Mouse (Mus musculus) hindbrain, embryonic 10.5 days (tissue): ENCODE results near the gene Gm28168. TPM values are rescaled to one million over a fixed set of nuclear protein-coding genes. Genes with fewer than 3 reads are reported as not detected.
"Not testable (repeated sequence)": the region's sequence is repeated elsewhere in the genome, so short reads cannot be mapped to it uniquely, and the experiment has no call there.

Experiments
- DNase-seq: peaks from one replicate; pipeline ENCODE4 v3.0.0-alpha.2; 2017; ENCODE audit warnings: low spot score
- H3K27ac ChIP-seq: fragments of 300-500 bp; sonication (generic); 2 replicates; pipeline ENCODE4 v1.5.1; 2016; ENCODE audit warnings: mild to moderate bottlenecking, moderate library complexity
- H3K27me3 ChIP-seq: fragments of 300-500 bp; sonication (generic); 2 replicates; pipeline ENCODE4 v1.6.1; 2016; ENCODE audit warnings: mild to moderate bottlenecking; ENCODE audit not compliant: poor library complexity, insufficient read depth, severe bottlenecking
- H3K36me3 ChIP-seq: fragments of 300-500 bp; sonication (generic); 2 replicates; pipeline ENCODE4 v1.6.1; 2016; ENCODE audit warnings: mild to moderate bottlenecking, moderate library complexity
- H3K4me1 ChIP-seq: fragments of 300-500 bp; sonication (generic); replicated peaks from 2 replicates; pipeline ENCODE4 v1.6.1; 2016; ENCODE audit warnings: mild to moderate bottlenecking
- H3K4me3 ChIP-seq: fragments of 300-500 bp; sonication (generic); 2 replicates; pipeline ENCODE4 v1.5.1; 2016; ENCODE audit warnings: mild to moderate bottlenecking, moderate library complexity
- H3K9me3 ChIP-seq: fragments of 300-500 bp; sonication (generic); 2 replicates; pipeline ENCODE4 v1.6.1; 2016; ENCODE audit warnings: mild to moderate bottlenecking, moderate library complexity
- WGBS: fragments of 180-500 bp; shearing (Covaris S2); methylation state at CpG from one replicate; pipeline ENCODE4 v1.1.7; 2016; 5-methylcytosine and 5-hydroxymethylcytosine counted together
- polyA plus RNA-seq: library from polyadenylated mRNA; unstranded; fragments of >200 nt; fragmentation: Nextera tagmentation; extraction: Ambion mirVana; gene quantifications from 2 replicates; pipeline ENCODE4 v1.2.1, GENCODE M21; 2016

Gene Gm28168
- not detected in 2 replicates for polyA plus RNA-seq

GRCm38 (mm10) chr1:117927715-117928114 lies at the start of gene Gm28168:
TSS of gene Gm28168 (plus strand) at chr1:117928015.
- not testable (repeated sequence) for H3K4me3 ChIP-seq, H3K27me3 ChIP-seq, H3K27ac ChIP-seq, H3K4me1 ChIP-seq, H3K9me3 ChIP-seq, H3K36me3 ChIP-seq, DNase-seq
- WGBS, result 69% methylated on average over 1 of the region's 1 CpGs

- peaks cover 14% of the 10 kb centered on the region; the same call in 1 of the 2 replicates for H3K9me3 ChIP-seq
- no peaks in the 10 kb centered on the region for H3K4me1 ChIP-seq
- no peaks in the 10 kb centered on the region for H3K36me3 ChIP-seq
- H3K27ac ChIP-seq, result no peak within 1 kb of the TSS
- H3K4me3 ChIP-seq, result no peak within 1 kb of the TSS
- WGBS, result 82% methylated on average over 4 of the region's 4 CpGs
- no peaks in the 10 kb centered on the region for H3K27me3 ChIP-seq
- DNase-seq, result no peak
Measured at GRCm38 (mm10) chr1:117965639-117966038, 37.8 kb downstream of the Gm28168 start, which contains the start of gene Gm7145. TSS of gene Gm7145 (plus strand) at chr1:117965939.

Other genes with a start within 250 kb of the Gm28168 start
- gene Gm28363, start 230.9 kb upstream of the Gm28168 start, polyA plus RNA-seq, result not detected in 2 replicates
- gene B020011L13Rik, start 146.9 kb upstream of the Gm28168 start, polyA plus RNA-seq, result not detected in 2 replicates
- not detected in 2 replicates for gene Gm28360, start 97.9 kb upstream of the Gm28168 start, polyA plus RNA-seq
- not detected in 2 replicates for gene Gm7145, start 37.9 kb downstream of the Gm28168 start, polyA plus RNA-seq
- 0.06 and 0.20 TPM in 2 replicates for gene Gm29106, start 248.5 kb downstream of the Gm28168 start, polyA plus RNA-seq